Mouse (Mus musculus) adrenal gland, postnatal 36 days (tissue): ENCODE measurements at regions not wholly inside any gene's neighbourhood (a gene's known extent, or its start where the extent isn't known, plus 50 kb on each side); places are given as distances from the start of the nearest gene placed in this dataset.

Source experiments
- DNase-seq, 2 experiments: peaks; one replicate each; pipeline ENCODE4 v3.0.0; 2021; ENCODE audit warnings: mixed read lengths in 1 of 2

GRCm38 (mm10) chr1:3900354-3900753 lies 907.3 kb upstream of the Gm37988 start:
- peak in 1 of 2 experiments; percentile 14 for DNase-seq

DNA sequence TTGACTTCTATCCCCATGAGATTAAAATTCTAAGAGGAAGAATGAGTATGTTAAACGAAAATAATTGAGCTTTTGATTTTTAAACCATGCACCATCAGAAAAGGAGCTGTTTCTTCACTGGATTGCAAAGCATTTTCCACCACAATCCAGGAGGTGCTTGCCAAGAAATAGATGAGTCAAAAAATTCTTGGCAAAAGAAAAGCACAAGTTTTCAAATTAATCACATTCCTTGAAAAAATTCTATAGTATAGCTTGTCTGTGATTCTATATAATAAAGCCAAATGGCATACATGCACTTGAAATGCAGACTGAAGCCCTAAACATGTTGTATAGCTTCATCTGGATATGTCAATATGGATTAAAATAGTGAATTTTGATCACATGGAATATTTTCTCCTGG lies 904.3 kb upstream of the Gm37988 start:
- no peak for DNase-seq

DNA sequence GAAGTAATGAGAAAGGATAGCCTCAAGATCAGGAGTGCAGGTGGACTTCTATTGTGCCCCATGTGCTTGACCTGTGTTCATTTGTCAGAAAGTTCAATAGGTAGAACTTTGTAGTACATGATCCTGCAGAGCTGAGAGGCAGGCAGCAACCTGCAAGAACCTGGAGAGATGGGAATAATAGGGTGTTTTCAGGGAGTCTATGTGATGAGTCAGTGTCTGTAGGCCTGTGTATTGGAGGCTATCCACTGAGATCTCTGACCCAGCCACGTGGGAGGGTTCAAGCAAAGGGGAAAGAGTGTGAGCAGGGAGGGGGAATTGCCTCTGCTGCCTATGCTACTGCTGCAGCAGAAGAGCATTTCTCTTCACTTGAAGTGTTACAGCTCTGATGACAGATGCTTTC lies 895.2 kb upstream of the Gm37988 start:
- no peak for DNase-seq

DNA sequence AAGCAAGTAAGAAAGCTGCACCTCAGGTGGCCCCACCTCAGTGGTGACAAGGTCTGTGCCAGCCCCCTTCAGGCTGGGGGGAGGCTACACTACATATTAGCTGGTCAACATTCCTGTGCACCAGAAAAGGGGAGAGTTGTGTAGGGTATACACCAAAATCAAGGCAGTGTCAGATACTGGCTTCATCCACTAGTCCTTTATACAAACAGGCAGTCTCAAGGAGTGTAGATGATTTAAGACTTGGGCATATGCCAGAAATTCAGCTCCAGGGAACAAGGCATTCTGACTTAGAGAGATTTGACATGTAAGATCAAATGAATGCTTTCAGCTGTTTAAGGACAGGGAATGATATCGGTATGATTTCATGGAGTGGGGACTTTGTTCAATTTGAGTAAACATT lies 894.1 kb upstream of the Gm37988 start:
- no peak for DNase-seq
